Mouse (Mus musculus): ENCODE results near the gene Sorcs3.

Gene Sorcs3

DNA sequence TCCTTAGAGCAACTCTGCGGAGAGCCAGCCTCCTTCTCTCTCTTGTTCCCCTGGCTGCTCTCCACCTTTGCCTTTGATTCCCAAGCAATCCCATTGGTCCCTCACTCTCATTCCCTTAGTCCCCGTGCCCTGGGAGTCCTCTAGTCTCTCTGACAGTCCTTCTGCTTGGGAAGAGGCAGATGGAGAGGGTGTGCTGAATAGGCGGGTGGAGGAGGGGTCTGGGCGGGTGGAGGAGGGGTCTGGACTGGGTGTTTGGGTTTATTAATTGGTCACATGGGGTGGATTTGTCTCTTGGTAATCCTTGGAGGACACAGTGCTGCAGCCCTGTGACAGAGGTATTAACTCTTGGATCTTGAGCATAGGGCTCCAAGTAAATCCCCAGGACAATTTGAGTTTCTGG, 77.4 kb downstream of the Sorcs3 start:
- DNase-seq (ENCODE audit: low read depth, low spot score) = no peak

DNA sequence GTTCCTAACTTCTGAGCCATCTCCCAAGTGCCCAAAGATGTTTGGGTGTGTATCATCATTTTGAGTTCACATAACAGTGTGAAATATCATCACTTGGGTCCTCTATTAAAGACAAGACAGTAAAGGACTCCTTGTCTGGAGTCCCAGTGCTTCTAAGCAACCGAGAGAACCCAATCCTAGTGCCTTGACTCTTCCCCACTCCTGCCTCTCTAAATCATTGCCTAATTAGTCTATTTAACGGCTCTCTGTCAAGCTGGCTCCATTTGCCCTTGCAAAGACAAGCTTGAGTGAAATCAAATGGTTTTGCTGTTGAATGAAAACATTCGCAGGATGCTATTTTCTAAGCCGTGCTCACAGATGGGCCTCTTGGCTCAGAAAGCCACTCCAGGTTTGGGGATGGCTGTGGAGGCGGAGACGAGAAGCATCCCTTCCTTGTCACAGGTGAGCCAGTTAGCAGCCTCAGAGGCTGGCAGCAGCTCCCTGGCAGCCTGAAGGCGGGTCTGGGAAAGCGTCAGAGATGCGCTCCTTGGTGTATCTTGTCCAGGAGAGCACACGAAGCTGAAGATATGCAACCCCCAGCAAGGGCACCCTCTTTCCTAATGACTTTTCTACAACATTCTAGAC, 79.9 kb downstream of the Sorcs3 start:
- DNase-seq (ENCODE audit: low read depth, low spot score) = peak; percentile 79

DNA sequence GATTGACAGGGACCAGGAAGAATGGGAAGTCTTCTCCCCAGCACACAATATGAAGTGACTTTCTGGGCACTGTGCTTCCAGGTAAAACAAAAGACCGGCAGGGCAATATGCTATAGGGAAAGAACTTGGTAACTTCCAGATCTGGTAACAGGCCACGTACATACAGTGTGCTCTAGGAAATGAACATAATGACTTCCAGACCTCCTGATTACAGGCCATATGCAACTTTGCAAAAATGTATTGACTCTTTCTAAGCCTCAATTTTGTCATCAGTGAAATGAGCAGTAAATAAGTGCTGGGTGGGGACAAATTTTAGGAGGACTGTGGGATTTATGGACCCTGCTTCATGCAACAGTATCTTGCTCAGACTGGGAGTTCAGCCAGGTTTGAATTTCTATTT, 88.4 kb downstream of the Sorcs3 start:
- no peak for DNase-seq (ENCODE audit: low read depth, low spot score)

DNA sequence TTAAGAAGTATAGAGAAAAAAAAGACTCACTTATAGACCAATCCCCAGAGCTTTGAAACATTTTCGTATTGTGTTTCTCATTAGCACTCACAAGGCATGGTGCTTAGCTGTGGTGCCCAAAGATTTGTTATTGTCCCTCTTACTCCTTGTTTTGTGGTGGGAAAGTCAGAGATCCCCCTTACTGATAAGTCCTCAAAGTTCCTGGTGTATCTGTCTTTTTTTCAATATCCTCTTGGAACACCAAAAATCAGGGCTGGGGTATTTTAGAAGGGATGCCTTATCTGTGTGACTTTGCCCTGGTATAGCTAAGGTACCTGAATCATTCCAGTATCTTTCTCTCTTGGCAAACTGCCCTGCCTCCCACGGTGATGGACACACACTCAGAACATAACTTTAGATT, 92.6 kb downstream of the Sorcs3 start:
- no peak for DNase-seq (ENCODE audit: low read depth, low spot score)

DNA sequence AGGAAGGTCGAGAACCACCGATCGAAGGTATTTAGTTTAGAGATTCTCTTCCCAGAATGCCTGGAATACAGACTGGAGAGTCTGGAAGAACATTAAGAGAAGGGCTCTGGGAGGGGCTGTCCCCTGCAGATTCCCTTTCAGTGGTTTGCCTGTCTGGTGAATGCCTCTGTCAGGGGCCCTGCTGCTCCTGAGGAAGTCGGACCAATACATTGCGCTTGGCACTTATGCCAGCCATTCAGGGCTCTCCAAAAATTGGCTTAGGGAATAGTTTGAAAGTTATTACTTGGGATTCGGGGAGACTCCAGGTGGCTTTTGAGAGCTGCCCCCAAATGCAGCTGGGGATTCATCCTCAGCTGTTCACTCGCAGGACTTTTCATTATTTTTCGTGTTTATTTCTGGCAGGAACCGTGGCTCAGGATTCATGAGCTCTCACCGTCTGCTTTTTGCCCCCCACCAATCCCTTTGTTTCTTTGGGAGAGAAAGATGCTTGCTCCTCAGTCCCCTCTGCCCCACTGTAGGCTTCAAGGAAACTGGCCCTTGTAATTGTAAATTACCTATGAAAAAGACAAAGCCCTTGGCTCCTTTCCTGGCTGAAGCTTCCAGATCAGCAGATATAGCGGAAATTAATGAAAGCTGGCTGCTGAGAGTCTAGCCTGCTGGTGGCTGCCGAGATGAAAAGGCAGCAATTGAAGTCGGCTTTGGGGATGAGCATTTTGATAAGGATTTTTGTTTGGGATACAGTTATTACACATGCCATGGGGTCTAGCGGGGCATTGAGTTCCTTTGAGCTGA, 94.8 kb downstream of the Sorcs3 start:
- no peak for DNase-seq (ENCODE audit: low read depth, low spot score)

DNA sequence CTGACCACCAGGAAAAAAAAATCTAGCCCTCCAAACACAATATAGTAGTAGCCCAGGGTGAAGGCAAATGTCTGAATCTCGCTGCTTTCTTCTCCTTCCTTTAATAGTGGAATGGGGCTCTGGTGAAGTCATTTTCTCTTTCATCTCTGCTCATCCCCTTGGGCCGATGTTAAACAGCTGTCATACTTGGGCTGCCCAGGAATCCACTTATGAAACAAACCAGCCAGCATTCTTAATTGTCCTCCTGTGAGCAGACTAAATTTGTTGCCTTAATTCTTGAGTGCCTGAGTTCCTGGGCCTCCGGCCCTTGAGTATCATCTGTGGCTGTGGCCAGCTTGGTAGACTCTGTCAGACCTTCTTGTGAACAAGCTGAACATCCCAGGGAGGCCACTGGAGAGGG, 95.5 kb downstream of the Sorcs3 start:
- DNase-seq (ENCODE audit: low read depth, low spot score) = no peak

DNA sequence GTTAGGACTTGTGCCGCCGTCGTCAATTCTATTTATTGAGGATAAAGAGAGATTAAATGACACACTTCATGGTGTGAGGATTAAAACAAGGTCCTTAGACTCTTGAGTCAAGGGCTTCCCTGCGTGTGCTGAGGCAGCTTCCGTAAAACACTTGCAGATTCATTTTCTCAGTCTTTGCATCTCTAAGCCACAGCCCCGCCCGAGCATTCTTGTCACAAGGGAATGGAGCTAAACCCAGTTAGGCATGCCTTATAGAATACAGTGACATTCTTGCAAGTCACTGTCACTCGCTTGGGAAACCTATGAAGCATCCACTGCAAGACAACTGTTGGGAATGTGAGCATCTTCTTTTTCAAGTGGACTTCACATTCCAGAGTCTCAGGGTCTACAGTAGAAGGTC, 102.5 kb downstream of the Sorcs3 start:
- no peak for DNase-seq (ENCODE audit: low read depth, low spot score)

DNA sequence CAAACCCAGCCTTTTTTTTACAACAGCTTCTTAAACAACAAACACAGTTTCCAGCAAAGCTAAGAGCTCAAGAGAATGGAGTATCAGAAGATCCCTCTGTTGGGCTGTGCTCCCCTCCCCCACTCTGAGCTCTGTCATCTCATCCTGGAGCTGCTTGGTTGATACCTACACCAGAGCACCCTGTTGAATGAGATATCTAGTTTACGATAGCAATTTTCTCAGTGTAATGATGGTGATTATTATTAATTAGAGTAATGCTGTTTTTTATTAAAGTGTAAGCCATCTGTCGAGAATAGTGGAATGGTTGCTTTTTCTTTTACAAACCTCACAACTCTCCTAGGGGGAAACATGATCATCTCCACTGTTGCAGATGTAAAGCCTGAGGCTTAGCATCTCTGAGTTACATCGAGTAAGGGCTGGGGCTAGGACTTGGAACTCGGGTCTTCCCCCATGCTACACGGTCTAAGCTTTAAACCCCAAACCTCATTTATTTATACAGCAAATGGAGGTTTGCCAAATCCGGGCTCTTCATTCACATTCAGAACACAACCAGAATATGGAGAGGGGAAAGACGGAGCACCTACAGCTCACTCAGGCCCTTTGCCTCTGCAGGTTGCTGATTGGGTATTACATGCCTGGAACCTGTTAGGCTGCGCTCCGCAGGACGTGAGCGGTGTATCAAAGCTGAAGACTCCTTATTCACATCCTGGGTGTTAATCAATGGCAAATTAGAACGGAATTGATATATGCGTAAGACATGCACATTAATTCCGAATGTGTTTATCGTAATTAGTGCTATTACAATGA, 103.9 kb downstream of the Sorcs3 start:
- no peak for DNase-seq (ENCODE audit: low read depth, low spot score)

DNA sequence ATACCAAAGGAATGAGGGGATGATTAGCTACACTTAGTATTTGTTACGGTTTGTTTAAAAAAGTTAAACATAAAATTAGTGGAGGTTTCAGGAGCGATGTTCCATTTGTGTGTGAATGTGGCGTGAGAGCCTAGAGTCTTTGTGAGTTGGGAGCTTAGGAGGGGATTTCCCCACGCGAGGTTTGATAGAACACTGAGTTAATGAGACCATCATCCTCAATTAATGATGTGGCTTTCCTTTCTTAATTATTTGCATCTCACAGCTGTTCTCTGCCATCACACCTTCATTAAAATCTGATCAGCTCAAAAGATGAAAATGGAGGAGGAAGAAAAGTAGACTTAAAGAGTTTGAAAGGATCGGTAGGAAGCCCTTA, 104.5 kb downstream of the Sorcs3 start:
- no peak for DNase-seq (ENCODE audit: low read depth, low spot score)

DNA sequence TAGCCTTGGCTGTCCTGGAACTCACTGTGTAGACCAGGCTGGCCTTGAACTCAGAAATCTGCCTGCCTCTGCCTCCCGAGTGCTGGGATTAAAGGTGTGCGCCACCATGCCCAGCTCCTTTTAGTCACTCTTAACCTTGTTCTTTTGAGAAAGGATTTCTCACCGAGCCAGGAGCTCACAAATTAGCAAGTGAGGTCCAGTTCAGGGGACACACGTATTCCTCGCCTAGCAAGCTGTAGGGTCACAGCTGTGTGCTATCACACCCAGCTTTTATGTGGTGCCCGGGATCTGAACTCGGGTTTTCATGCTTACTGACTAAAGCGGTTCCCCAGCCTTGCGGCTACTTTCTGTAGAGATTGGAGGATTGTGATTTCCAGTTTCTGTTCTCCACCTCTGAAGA, 108.0 kb downstream of the Sorcs3 start:
- no peak for DNase-seq (ENCODE audit: low read depth, low spot score)

DNA sequence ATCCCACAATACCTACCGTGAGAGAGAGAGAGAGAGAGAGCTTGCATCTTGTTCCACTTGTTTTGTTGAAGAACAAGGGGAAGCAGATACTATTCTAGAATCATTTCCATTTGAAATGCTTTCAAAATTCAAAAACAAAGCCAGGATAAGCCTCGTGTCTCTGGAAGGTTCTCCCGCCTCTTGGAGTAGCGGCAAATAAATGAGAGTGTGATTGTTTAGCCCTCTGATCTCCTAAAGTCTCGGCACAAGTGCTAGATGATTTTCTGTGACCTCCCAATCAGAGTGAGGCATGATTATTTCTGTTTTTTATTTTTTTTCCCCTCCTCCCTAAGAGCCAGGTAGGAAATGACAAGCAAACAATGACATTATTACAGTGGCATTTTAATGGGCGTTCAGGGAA, 121.3 kb downstream of the Sorcs3 start:
- DNase-seq (ENCODE audit: low read depth, low spot score) = no peak

DNA sequence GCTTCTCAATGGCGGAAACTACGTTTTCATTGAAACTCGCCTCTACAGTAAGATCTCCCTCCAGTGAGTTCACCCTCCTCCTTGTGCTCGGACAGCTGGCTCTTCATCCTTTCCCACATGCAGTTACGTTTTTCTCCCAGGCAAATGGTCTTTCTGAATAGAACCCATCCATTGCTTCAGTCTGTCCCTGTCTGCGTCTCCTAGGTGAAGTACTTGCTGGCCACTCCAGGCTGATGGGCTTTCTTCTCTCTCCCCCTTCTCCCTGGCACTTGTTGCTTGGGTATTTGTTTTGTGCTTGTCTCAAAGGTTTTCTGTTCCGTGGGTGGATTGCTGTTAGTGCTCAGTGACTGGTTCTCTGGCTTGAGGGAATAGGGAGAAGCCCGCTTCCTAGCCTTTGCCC, 122.3 kb downstream of the Sorcs3 start:
- DNase-seq (ENCODE audit: low read depth, low spot score) = no peak

DNA sequence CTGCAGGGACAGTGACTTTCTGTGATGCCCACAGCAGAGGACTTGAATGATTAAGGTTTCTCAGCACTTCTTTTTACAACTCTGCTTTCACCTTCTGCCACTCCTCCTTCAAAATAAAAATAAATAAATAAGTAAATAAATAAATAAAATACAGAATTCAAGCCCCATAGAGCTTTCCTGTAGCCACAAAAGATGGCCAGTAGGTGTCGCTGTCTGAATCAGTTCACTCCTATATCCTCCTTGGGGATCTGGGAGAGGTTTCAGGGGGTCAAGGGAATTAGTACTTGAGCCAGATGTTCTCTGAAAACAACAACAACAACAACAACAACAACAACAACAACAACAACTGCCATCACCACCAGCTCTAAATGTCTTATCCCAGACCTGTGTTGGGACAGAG, 125.8 kb downstream of the Sorcs3 start:
- peak; percentile 40 for DNase-seq (ENCODE audit: low read depth, low spot score)

DNA sequence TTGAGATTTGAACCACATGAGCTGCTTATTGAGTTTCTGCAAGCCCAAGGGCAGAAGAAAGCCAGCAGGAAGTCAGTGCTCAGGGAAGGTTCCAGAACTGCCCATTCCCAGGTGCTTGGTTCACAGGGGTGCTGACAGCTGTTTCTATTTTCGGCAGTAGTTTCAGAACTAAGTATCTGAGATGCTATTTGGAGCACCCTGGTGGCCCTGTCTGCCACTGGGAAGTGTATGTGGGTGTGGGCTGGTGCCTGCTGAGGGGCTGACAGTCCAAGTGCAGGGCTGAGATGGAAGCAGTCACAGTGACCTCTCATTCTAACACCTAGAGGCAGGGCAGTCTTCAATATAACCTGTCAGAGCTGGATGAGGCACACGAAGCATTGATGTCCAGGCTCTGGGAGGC, 127.3 kb downstream of the Sorcs3 start:
- no peak for DNase-seq (ENCODE audit: low read depth, low spot score)

DNA sequence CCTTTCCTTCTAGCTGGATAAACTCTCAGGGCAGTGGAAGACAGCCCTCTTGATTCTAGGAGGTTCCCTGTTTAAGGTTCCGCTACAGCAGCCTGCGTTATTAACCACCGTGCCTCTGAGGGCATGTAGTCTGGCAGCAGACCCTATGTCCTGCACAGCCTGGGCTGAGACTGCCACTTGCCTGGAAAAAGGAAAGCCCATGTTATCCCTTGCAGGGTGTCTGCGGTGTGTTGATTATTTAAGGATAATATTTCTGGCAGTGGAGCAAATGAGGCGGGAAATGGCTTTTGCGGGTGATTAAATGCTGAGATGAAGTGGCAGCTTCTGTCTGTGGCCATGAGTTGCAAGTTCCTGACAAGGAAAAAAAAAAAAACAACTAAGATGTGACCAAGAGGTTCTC, 131.6 kb downstream of the Sorcs3 start:
- DNase-seq (ENCODE audit: low read depth, low spot score) = no peak

DNA sequence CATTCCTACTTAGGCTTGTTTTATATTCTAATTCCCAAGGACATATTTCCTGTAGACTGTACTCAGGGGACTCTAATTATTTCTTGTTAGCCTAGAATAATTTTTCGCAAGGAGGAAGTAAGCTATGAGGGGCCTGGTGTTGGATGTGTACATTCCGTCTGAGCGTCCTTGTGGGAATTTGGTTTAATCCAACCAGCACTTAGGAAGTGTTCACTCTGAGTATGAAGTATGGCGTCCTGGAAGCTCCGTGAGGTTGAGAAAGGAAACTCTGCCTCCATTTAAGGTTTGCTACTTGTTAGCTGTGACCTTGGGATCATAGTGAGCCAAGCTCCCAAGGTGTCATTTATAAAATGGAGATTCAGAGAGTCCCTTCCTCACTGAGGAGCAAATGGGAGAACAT, 132.3 kb downstream of the Sorcs3 start:
- no peak for DNase-seq (ENCODE audit: low read depth, low spot score)

DNA sequence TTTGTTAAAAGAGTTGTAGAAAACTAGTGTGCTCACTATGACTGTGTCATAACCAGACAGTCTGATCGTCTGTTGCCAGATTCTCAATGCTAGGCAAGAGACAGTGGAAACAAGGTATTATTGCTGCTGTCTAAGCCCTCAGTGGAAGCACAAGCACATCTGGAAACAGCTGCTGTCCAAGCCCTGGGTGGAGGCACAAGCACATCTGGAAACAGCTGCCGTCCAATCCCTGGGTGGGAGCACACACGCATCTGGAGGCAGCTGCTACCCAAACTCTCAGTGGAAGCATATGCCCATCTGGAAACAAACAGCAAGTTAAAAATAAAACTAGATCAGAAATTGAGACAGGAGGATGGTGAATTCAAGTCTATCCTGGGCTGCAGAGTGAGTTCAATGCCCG, 136.9 kb downstream of the Sorcs3 start:
- DNase-seq (ENCODE audit: low read depth, low spot score) = no peak

DNA sequence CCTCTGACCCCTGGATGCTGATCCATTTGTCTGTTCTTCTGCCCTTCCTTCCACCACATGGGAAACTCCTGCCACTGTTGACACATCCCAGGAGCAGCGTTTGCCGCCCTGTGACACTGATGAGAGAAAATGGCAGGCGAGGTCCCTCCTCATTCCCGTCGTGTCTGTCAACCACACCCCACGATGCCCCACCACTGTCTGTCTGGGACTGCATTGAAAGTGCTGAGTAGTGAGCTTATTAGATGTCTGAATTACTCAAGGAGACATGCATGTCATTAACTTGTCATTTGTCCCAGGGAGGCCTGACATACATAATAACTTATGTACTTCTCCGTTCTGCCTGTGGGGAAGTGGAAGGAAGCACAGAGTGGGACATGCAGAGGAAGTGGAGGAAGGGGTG, 137.6 kb downstream of the Sorcs3 start:
- DNase-seq (ENCODE audit: low read depth, low spot score) = no peak

DNA sequence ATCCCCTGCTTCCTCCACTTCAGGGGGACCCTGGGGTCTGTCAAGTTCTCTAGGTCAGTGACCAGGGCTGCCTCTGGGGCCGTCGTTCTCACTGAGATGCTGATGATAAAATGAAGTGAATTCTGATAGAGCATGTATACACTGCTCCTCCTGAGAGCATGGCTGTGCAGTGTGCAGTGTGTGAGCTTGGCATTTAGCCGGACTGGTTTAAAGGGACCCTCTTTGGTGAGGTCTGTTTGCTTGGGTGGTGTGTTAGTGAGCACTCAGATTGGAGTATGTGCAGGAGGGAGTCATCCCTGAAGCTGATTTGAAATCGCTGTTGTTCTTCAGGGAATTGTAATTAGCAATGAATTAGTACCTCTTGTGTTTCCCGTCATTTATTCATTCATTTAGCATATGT, 141.3 kb downstream of the Sorcs3 start:
- no peak for DNase-seq (ENCODE audit: low read depth, low spot score)

DNA sequence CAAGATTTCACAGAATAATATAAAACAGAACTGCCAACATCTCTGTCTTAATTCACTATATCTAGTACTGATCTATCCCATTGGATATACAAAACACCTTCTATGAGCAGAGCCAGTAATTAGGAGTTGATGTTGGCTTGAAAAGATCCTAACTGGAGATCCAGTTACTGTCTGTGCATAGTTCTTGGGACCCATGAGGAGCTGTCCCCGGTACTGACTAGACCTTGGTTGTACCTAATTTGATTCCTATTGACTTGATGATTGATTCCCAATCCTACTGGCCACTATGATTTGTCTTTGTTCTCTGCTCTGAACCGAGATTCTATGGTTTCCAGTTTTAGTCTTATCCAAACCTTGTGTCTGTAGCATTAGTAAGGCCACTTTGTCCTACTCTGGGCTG, 151.0 kb downstream of the Sorcs3 start:
- DNase-seq (ENCODE audit: low read depth, low spot score) = no peak

DNA sequence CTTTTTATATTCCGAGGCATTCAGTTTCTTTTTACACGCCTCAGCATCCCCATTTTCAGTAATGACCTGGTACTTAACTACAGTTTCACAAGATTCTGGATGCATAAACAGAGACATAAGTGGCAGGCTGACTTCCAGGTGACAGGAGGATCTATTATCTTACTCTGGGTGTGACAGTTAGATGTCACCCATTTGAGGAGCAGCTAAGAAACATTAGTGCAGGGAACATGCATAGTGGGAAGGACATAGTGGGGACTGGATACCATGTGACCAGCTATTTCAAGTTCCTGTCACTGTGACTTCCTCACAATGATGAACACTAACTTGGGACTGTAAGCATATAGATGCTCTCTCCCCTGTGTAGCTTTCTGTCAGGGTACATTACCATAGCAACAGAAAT, 156.3 kb downstream of the Sorcs3 start:
- no peak for DNase-seq (ENCODE audit: low read depth, low spot score)

DNA sequence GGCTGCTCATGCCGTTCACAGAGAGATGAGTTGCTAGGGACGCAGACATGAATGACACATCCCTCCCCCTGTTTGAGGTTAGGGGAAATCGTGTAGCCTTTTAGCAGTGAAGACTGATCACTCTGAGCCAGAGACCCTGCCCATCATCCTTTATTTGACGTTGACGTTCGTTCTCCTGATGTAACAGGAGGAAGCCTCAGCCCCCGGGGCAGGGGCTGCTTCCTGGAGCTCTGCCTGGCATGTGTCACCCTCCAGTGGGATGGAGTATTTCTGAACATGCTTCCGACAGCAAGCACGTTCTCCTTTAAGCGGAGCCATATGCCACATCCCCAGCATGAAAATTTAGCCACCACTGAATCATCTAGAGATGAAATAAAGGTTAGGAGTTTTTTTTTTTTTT, 162.2 kb downstream of the Sorcs3 start:
- peak; percentile 83 for DNase-seq (ENCODE audit: low read depth, low spot score)

DNA sequence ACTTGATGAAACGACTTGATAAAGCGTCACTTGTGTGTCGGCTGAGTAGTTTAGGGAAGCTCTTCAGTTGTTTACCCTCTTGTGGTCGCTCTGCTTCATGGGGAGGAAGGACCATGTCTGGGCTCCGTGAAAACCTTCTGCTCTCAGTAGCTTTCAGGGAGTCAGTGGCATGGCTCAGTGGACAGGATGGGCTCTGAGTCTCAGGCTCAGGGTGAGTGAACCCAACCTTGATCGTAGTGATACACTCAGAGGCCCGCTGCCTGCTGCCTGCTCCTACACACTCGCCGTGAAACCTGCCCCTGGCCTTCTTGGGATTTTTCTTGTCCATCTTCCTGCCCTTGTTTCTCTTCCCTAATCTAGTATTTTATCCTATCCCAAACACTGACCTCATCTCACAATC, 166.0 kb downstream of the Sorcs3 start:
- DNase-seq (ENCODE audit: low read depth, low spot score) = no peak
